Mouse (Mus musculus): ENCODE measurements around the gene Hoxb3. TPM values are rescaled to one million over a fixed set of nuclear protein-coding genes. Genes with fewer than 3 reads are reported as not detected.

Gene Hoxb3
- polyA plus RNA-seq, 1 experiment from 2014 or later = 1.3 TPM

DNA sequence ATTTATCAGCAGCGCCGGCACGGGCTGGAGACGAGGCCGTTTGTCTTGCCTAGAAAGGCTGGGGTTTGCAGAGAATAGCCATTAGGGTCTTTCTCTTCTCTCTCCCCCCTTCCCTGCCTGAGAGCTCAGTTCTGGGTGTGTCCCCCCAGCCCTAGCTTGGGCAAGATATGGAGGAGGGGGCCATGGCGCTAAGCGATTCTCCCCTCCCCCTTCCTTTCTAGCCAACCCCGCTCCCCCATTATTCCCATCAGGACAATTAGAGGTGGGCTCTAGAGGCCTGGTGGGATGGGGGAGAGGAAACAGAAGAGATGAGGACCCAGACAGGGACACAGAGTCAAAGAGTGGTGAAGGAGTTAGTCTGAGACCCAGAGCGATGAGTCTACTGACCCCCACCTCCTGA, 35.7 kb upstream of the Hoxb3 start:
- Histone ChIP-seq H3K4me2 (peak overlapping the region; percentile 66), H3K27ac (ENCODE audit: low read depth, low read length) (no peak overlapping the region), H3K4me3 (ENCODE audit: low read depth, low read length) (peak overlapping the region; percentile 40; the same call in 1 of the 2 replicates), H3K9me3 (ENCODE audit: control insufficient read depth, low read length) (no peaks in the 10 kb centered on the region), H3K27me3 (replicated peaks; ENCODE audit: control insufficient read depth, insufficient read depth, low read length) (peaks cover 100% of the 10 kb centered on the region), H3K9ac (ENCODE audit: low read depth, low read length) (no peak overlapping the region), H3K4me1 (replicated peaks; ENCODE audit: control insufficient read depth, insufficient read depth, low read length) (no peaks in the 10 kb centered on the region), H3K36me3 (ENCODE audit: control insufficient read depth, insufficient read depth, low read length) (no peaks in the 10 kb centered on the region)
- DNase-seq (ENCODE audit: low spot score) = no peak
- no peak for ATAC-seq (replicated peaks; ENCODE audit: low FRiP score)
- 5% methylated on average over 9 of the region's 9 CpGs for whole genome bisulfite sequencing

DNA sequence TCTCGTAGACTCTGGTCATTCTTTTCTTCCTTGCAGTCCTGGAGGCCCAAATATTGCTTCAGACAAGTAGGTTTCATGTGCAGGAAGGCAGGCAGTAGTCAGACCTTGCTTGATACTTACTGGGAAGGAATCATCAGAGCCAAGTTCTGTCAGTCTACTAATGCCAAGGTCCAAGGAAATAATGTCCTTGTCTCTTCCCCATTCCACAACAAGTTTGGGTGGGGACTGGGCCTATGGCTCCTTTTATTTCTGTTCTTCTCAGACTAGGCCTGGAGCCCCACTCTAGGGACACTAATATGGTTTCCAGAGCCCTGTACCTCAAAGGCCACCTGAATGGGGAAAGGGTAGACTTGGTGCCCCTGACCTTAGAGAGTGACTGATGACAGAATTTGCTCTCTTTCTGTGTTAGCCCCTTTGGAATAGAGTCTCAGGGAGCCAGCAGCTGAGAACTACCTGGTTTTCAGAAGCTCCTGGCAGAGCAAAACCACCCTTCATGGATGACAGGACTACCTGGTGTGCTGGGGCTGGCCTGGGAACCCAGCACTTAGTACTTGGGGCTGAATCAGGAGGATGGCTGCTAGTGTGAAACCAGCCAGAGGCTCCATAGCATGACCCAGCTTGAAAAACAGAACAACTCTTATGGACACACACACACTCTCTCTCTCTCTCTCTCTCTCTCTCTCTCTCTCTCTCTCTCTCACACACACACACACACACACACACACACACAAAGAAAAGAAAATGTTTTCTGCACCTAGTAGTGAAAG, 34.5 kb upstream of the Hoxb3 start:
- 11% methylated on average over 1 of the region's 1 CpGs for WGBS
- no peaks in the 10 kb centered on the region for H3K36me3 ChIP-seq (ENCODE audit: control insufficient read depth, insufficient read depth, low read length)
- peaks cover 100% of the 10 kb centered on the region for H3K27me3 ChIP-seq (replicated peaks; ENCODE audit: control insufficient read depth, insufficient read depth, low read length)
- no peak overlapping the region for H3K4me2 ChIP-seq
- DNase-seq (ENCODE audit: low spot score) (no peak), ATAC-seq (replicated peaks; ENCODE audit: low FRiP score) (no peak)
- no peak overlapping the region for H3K4me3 ChIP-seq (ENCODE audit: low read depth, low read length)
- no peaks in the 10 kb centered on the region for H3K9me3 ChIP-seq (ENCODE audit: control insufficient read depth, low read length)
- H3K9ac ChIP-seq (ENCODE audit: low read depth, low read length) = no peak overlapping the region
- no peak overlapping the region for H3K27ac ChIP-seq (ENCODE audit: low read depth, low read length)
- H3K4me1 ChIP-seq (replicated peaks; ENCODE audit: control insufficient read depth, insufficient read depth, low read length) = no peaks in the 10 kb centered on the region

DNA sequence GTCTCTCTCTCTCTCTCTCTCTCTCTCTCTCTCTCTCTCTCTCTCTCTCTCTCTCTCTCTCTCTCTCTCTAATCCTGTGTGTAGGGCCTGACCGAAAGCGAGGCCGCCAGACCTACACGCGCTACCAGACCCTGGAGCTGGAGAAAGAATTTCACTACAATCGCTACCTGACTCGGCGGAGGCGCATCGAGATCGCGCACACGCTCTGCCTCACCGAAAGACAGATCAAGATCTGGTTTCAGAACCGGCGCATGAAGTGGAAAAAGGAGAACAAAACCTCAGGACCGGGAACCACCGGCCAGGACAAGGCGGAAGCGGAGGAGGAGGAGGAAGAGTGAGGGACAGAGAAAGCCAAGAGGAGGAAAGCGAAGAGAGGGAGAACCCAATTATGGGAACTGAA, 33.8 kb upstream of the Hoxb3 start:
- DNase-seq (ENCODE audit: low spot score) (no peak), ATAC-seq (replicated peaks; ENCODE audit: low FRiP score) (no peak)
- no peak overlapping the region for H3K9ac ChIP-seq (ENCODE audit: low read depth, low read length)
- H3K4me2 ChIP-seq = no peak overlapping the region
- H3K27ac ChIP-seq (ENCODE audit: low read depth, low read length) = no peak overlapping the region
- H3K9me3 ChIP-seq (ENCODE audit: control insufficient read depth, low read length) = no peaks in the 10 kb centered on the region
- H3K4me1 ChIP-seq (replicated peaks; ENCODE audit: control insufficient read depth, insufficient read depth, low read length) = no peaks in the 10 kb centered on the region
- H3K4me3 ChIP-seq (ENCODE audit: low read depth, low read length) = no peak overlapping the region
- peaks cover 100% of the 10 kb centered on the region for H3K27me3 ChIP-seq (replicated peaks; ENCODE audit: control insufficient read depth, insufficient read depth, low read length)
- no peaks in the 10 kb centered on the region for H3K36me3 ChIP-seq (ENCODE audit: control insufficient read depth, insufficient read depth, low read length)
- WGBS = 11% methylated on average over 21 of the region's 21 CpGs

DNA sequence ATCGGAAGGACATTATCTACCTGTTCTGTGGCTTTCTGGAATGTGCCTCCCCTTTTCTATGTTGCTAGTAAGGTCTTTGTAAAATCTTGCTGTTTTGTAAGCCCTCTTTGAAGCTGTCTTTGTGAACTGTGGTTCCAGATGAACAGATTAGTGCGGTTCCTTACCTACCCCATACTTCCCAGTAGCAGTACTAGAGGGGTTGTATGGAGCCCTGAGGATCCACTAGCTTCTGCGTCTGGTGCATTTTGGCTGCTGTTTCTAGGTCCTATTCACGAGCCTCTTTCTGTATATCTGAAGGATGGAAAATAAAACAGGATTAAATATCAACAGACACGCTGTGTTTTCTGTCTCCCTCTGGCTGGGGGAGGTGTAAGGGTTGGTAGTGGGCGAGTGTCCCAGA, 33.3 kb upstream of the Hoxb3 start:
- H3K9ac ChIP-seq (ENCODE audit: low read depth, low read length) = no peak overlapping the region
- peaks cover 100% of the 10 kb centered on the region for H3K27me3 ChIP-seq (replicated peaks; ENCODE audit: control insufficient read depth, insufficient read depth, low read length)
- WGBS = 19% methylated on average over 6 of the region's 6 CpGs

DNA sequence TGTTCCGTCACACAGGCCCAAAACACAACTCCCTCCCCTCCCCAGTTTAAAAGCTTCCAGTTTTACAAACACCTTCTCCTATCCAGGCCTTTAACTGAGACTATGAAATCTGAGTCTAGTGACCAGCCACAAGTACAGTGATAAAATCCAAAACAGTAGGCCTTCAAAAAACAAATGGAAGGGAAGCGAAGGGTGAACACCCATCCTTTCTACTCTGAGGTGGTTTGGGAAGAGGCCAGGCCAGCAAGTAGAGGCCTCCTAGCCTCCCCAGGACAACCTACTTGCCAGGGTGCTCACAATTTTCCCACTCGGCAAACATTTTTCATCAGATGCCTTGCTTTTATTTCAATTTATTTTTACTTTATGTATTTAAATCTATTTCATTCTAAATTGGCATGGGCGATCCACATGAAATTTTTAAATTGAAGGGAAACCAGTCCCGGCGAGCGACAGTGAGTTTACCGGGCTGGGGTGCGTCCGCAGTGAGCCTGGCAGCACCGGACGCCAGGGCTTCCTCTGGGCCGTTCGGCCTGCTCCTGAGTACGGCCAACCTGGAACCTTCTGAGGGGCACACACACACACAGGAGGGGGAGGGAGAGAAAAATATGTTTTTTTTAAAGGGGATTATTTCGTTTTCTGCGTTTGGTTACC, 32.3 kb upstream of the Hoxb3 start:
- DNase-seq (ENCODE audit: low spot score) (no peak), ATAC-seq (replicated peaks; ENCODE audit: low FRiP score) (no peak)
- no peak overlapping the region for H3K9ac ChIP-seq (ENCODE audit: low read depth, low read length)
- no peak overlapping the region for H3K4me3 ChIP-seq (ENCODE audit: low read depth, low read length)
- no peaks in the 10 kb centered on the region for H3K36me3 ChIP-seq (ENCODE audit: control insufficient read depth, insufficient read depth, low read length)
- 16% methylated on average over 17 of the region's 17 CpGs for WGBS
- peaks cover 100% of the 10 kb centered on the region for H3K27me3 ChIP-seq (replicated peaks; ENCODE audit: control insufficient read depth, insufficient read depth, low read length)
- no peak overlapping the region for H3K27ac ChIP-seq (ENCODE audit: low read depth, low read length)
- H3K9me3 ChIP-seq (ENCODE audit: control insufficient read depth, low read length) = no peaks in the 10 kb centered on the region
- 0 out of 2 replicates have a peak, but pooled peaks cover 3% of the 10 kb centered on the region for H3K4me1 ChIP-seq (replicated peaks; ENCODE audit: control insufficient read depth, insufficient read depth, low read length)
- no peak overlapping the region for H3K4me2 ChIP-seq

More for the DNA sequence above, 33.3 kb upstream of the Hoxb3 start:
- H3K27ac ChIP-seq (ENCODE audit: low read depth, low read length) = no peak overlapping the region
- ATAC-seq (replicated peaks; ENCODE audit: low FRiP score) (no peak), DNase-seq (ENCODE audit: low spot score) (no peak)
- H3K4me3 ChIP-seq (ENCODE audit: low read depth, low read length) = no peak overlapping the region
- no peaks in the 10 kb centered on the region for H3K4me1 ChIP-seq (replicated peaks; ENCODE audit: control insufficient read depth, insufficient read depth, low read length)
- H3K36me3 ChIP-seq (ENCODE audit: control insufficient read depth, insufficient read depth, low read length) = no peaks in the 10 kb centered on the region
- no peak overlapping the region for H3K4me2 ChIP-seq
- no peaks in the 10 kb centered on the region for H3K9me3 ChIP-seq (ENCODE audit: control insufficient read depth, low read length)

DNA sequence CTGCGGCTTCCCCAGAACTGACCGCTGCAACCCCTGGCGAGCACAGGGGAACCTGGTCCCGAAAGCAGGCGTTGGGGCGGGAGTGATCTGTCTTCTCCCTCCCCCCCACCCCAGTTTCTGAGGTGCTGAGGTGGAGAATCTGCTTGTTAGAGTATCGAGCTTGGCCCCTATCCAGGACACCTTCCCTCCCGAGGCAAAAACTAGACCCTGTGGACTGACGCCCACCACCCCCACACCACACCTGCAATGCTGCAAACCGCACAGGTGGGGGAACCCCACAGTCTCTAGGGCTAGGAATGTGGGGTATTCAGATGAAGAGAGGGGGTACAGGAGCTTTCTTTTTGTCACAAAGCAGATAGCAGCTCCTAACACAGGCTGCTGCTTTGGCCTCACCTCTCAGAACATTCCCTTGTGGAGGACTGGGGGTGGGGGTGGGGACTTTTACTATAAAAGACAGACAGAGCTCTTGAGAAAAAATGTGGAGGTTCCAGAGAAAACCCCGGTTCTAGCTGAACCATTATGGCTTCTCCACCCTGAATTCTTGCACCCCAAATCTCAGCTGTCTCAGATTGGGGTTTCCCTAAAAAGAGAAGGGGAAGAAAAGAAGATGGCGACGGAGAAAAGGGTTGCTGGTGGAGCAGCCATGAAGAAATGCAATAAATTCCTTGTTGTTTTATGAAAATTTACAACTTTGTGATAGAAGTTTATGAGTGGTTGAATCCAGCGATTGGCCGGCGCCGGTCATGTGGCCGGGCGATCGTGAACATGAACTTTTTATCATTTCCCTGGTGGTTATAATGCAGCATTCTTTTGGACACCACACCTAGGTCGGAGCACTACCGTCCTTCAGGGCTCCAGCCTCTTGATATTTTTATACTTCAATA, 31.2 kb upstream of the Hoxb3 start, which contains the start of gene Hoxb6:
TSS of gene Hoxb6 (plus strand) at position 796 of the 884 bp plus-strand sequence.
- 7% methylated on average over 22 of the region's 22 CpGs for WGBS
- peaks cover 100% of the 10 kb centered on the region for H3K27me3 ChIP-seq (replicated peaks; ENCODE audit: control insufficient read depth, insufficient read depth, low read length)
- 0 out of 2 replicates have a peak within 1 kb of the TSS, but pooled peaks have one; percentile 7 for H3K4me2 ChIP-seq
- H3K4me1 ChIP-seq (replicated peaks; ENCODE audit: control insufficient read depth, insufficient read depth, low read length) = 0 out of 2 replicates have a peak, but pooled peaks cover 3% of the 10 kb centered on the region
- no peak for ATAC-seq (replicated peaks; ENCODE audit: low FRiP score)
- no peak within 1 kb of the TSS for H3K27ac ChIP-seq (ENCODE audit: low read depth, low read length)
- DNase-seq (ENCODE audit: low spot score) = no peak
- no peak within 1 kb of the TSS for H3K4me3 ChIP-seq (ENCODE audit: low read depth, low read length)
- no peaks in the 10 kb centered on the region for H3K9me3 ChIP-seq (ENCODE audit: control insufficient read depth, low read length)
- H3K36me3 ChIP-seq (ENCODE audit: control insufficient read depth, insufficient read depth, low read length) = no peaks in the 10 kb centered on the region
- no peak within 1 kb of the TSS for H3K9ac ChIP-seq (ENCODE audit: low read depth, low read length)

DNA sequence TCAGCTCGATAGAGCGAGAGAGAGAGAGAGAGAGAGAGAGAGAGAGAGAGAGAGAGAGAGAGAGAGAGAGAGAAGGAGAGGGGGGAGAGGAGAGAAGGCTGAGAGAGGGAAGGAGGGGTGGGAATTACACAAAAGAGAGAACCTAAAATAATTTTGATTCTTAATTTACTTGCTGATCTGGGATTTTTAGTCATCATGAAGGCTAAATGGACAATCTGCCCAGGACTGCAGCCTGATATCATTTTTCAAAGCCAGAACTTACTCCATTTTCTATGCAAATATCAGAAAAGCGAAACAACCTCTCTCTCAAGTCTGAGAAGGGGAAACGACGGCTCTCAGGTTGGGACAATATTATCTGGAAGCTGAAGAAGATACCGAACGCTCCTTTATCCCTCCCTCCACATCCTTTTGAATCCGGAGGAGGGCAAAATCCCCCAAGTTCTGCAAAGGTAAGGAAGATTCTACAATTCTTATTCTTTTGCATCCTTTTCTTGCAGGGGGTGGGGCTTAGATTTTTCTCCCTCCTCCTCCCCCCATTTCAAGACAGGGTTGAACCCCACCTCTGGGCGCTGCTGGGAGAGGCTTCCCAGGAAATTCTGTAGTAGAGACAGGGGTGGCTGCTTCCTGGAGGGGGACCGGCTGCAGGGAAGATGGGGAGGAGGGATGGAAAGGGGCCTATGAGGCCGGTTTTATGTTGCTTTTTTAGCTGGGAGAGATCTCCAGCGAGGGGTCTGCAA, 30.4 kb upstream of the Hoxb3 start:
- Histone ChIP-seq H3K9ac (ENCODE audit: low read depth, low read length) (no peak overlapping the region), H3K27ac (ENCODE audit: low read depth, low read length) (no peak overlapping the region), H3K9me3 (ENCODE audit: control insufficient read depth, low read length) (no peaks in the 10 kb centered on the region), H3K4me2 (0 out of 2 replicates have a peak overlapping the region, but pooled peaks have one; percentile 7), H3K4me1 (replicated peaks; ENCODE audit: control insufficient read depth, insufficient read depth, low read length) (0 out of 2 replicates have a peak, but pooled peaks cover 3% of the 10 kb centered on the region), H3K27me3 (replicated peaks; ENCODE audit: control insufficient read depth, insufficient read depth, low read length) (peaks cover 100% of the 10 kb centered on the region), H3K36me3 (ENCODE audit: control insufficient read depth, insufficient read depth, low read length) (no peaks in the 10 kb centered on the region), H3K4me3 (ENCODE audit: low read depth, low read length) (no peak overlapping the region)
- WGBS = 1% methylated on average over 12 of the region's 12 CpGs
- DNase-seq (ENCODE audit: low spot score) = no peak
- no peak for ATAC-seq (replicated peaks; ENCODE audit: low FRiP score)
